Mouse (Mus musculus) forebrain, embryonic 14.5 days (tissue): Measurements from ENCODE around the gene Spon1. TPM values are rescaled to one million over a fixed set of nuclear protein-coding genes. Genes with fewer than 3 reads are reported as not detected.
A peak's percentile ranks its signal among the peaks of the same experiment; 100 is the strongest.

Source experiments
- ATAC-seq: fragments of 200-750 bp; cut with Nextera tagmentation; 2 replicates; pipeline ENCODE4 v1.8.0; 2017; ENCODE audit warnings: mild to moderate bottlenecking, moderate library complexity
- DNase-seq: peaks from one replicate; pipeline ENCODE4 v3.0.0-alpha.2; 2015; ENCODE audit warnings: low spot score
- H3K27ac ChIP-seq: fragments of 300-500 bp; sonication (generic); 2 replicates; pipeline ENCODE4 v1.5.1; 2014; ENCODE audit warnings: low read depth, mild to moderate bottlenecking, control low read depth, low read length, moderate library complexity
- H3K27me3 ChIP-seq: fragments of 300-500 bp; sonication (generic); replicated peaks from 2 replicates; pipeline ENCODE4 v1.6.1; 2014; ENCODE audit warnings: low read length, control low read depth, mixed read lengths; ENCODE audit not compliant: control insufficient read depth, insufficient read depth
- H3K36me3 ChIP-seq: fragments of 300-500 bp; sonication (generic); 2 replicates; pipeline ENCODE4 v1.6.1; 2014; ENCODE audit warnings: low read length, control low read depth; ENCODE audit not compliant: control insufficient read depth, insufficient read depth
- H3K4me1 ChIP-seq: fragments of 300-500 bp; sonication (generic); 2 replicates; pipeline ENCODE4 v1.6.1; 2014; ENCODE audit warnings: antibody characterized with exemption, low read length, control low read depth; ENCODE audit not compliant: control insufficient read depth, insufficient read depth
- H3K4me2 ChIP-seq: fragments of 300-500 bp; sonication (generic); 2 replicates; pipeline ENCODE4 v1.6.1; 2014; ENCODE audit warnings: mild to moderate bottlenecking, control low read depth, low read length
- H3K4me3 ChIP-seq: fragments of 300-500 bp; sonication (generic); 2 replicates; pipeline ENCODE4 v1.5.1; 2014; ENCODE audit warnings: low read depth, low read length, control low read depth
- H3K9ac ChIP-seq: fragments of 300-500 bp; sonication (generic); 2 replicates; pipeline ENCODE4 v1.6.1; 2014; ENCODE audit warnings: mild to moderate bottlenecking, low read length, control low read depth, moderate library complexity
- H3K9me3 ChIP-seq: fragments of 300-500 bp; sonication (generic); replicated peaks from 2 replicates; pipeline ENCODE4 v1.6.1; 2016; ENCODE audit warnings: low read length, control low read depth, mixed read lengths; ENCODE audit not compliant: control insufficient read depth
- WGBS: fragments of 180-500 bp; shearing (Covaris S2); extraction: QIAGEN DNeasy Blood & Tissue Kit; methylation state at CpG from one replicate; pipeline ENCODE4 v1.1.7; 2014; 5-methylcytosine and 5-hydroxymethylcytosine counted together
- polyA plus RNA-seq: library from polyadenylated mRNA; unstranded; fragments of >200 nt; fragmentation: Nextera tagmentation; extraction: Ambion mirVana; gene quantifications from 2 replicates; pipeline ENCODE4 v1.2.1, GENCODE M21; 2014

The Spon1 gene
- polyA plus RNA-seq, 1 experiment from 2014 or later: 10.4 TPM

DNA sequence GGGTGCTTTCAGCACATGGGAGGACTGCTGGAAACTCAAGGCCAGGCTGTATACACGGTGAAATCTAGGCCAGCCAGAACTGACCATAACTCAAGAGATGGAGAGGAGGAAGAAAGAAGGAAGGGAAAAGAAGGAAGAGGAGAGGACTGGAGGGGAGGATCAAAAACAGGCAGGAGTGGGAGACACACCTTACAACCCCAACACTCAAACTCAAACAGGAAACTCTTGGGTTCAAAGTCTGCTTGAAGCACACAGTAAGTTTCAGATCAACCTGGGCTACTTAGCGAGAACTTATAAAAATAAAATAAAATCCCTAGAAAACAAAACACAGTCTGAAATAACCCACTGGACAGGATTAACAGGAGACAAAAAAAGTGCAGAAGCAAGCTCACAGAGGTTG is 280.0 kb downstream of the Spon1 start:
- ATAC-seq (no peak), DNase-seq (no peak)
- no peak overlapping the region for H3K4me2 ChIP-seq
- no peak overlapping the region for H3K9ac ChIP-seq
- H3K36me3 ChIP-seq: no peaks in the 10 kb centered on the region
- H3K27ac ChIP-seq: no peak overlapping the region
- 86% methylated on average over 2 of the region's 2 CpGs for WGBS
- H3K9me3 ChIP-seq: no peaks in the 10 kb centered on the region
- no peak overlapping the region for H3K4me3 ChIP-seq
- no peaks in the 10 kb centered on the region for H3K27me3 ChIP-seq
- H3K4me1 ChIP-seq: no peaks in the 10 kb centered on the region; the same call in 1 of the 2 replicates

DNA sequence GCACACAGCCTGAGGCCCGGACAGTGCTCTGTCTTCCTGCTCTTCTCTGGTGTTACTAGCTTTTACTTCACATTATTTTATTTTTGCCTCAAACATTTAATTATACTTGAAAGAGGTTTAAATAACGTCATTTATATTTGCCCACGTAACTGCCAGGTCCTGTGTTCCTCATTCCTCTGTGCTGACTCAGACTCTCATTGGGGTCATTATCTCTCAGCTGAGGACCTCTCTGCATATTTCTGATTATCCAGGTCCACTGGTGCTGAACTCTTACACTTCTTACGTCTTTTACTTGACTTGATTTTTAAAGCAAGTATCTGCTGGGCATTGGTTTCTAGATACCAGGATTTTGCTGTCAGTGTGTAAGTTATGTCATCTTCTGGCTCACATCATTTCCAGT is 287.9 kb downstream of the Spon1 start:
- no peak for DNase-seq
- H3K27ac ChIP-seq: no peak overlapping the region
- no peak overlapping the region for H3K9ac ChIP-seq
- H3K4me1 ChIP-seq: no peaks in the 10 kb centered on the region
- WGBS: 79% methylated on average over 4 of the region's 4 CpGs
- H3K36me3 ChIP-seq: 0 out of 2 replicates have a peak, but pooled peaks cover 3% of the 10 kb centered on the region
- no peak for ATAC-seq
- H3K4me2 ChIP-seq: no peak overlapping the region
- H3K4me3 ChIP-seq: no peak overlapping the region
- H3K27me3 ChIP-seq: no peaks in the 10 kb centered on the region
- H3K9me3 ChIP-seq: no peaks in the 10 kb centered on the region

- no peaks in the 10 kb centered on the region for H3K27me3 ChIP-seq
- DNase-seq (no peak), ATAC-seq (peak; percentile 44; the same call in 1 of the 2 replicates)
- no peak overlapping the region for H3K4me2 ChIP-seq
- WGBS: 85% methylated on average over 16 of the region's 16 CpGs
- 0 out of 2 replicates have a peak, but pooled peaks cover 3% of the 10 kb centered on the region for H3K36me3 ChIP-seq
- no peak overlapping the region for H3K27ac ChIP-seq
- H3K4me3 ChIP-seq: no peak overlapping the region
- no peaks in the 10 kb centered on the region for H3K9me3 ChIP-seq
- H3K9ac ChIP-seq: no peak overlapping the region
- no peaks in the 10 kb centered on the region for H3K4me1 ChIP-seq
Observed at GRCm38 (mm10) chr7:114058166-114058565, 292.4 kb downstream of the Spon1 start.

- Histone ChIP-seq H3K4me1 (no peaks in the 10 kb centered on the region), H3K4me2 (no peak overlapping the region), H3K4me3 (no peak overlapping the region), H3K27me3 (no peaks in the 10 kb centered on the region), H3K9me3 (no peaks in the 10 kb centered on the region), H3K27ac (peak overlapping the region; percentile 40; the same call in 1 of the 2 replicates), H3K9ac (no peak overlapping the region), H3K36me3 (no peaks in the 10 kb centered on the region)
- peak; percentile 49 for DNase-seq
- peak; percentile 32; the same call in 1 of the 2 replicates for ATAC-seq
- 80% methylated on average over 6 of the region's 6 CpGs for WGBS
Observed at GRCm38 (mm10) chr7:114058927-114059441, 293.2 kb downstream of the Spon1 start.

DNA sequence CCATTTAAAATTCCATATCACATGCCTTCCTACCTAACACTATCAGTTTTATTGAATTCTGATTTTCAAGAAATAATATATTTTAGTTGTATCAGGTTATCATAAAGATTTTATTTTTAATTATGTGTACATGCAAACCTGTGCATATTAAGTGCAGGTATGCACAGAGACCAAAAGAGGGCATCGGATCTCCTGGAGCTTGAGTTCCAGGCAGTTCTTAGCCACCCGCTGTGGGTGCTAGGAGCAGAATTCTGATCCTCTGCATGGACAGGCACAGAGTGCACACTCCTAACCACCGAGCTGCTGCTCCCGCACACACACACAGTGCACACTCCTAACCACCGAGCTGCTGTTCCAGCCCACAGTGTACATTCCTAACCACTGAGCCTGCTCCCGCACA is 294.6 kb downstream of the Spon1 start:
- Histone ChIP-seq H3K4me3 (no peak overlapping the region), H3K4me1 (no peaks in the 10 kb centered on the region), H3K27ac (no peak overlapping the region), H3K9me3 (no peaks in the 10 kb centered on the region), H3K4me2 (no peak overlapping the region), H3K36me3 (no peaks in the 10 kb centered on the region), H3K9ac (no peak overlapping the region), H3K27me3 (no peaks in the 10 kb centered on the region)
- DNase-seq: no peak
- WGBS: 93% methylated on average over 6 of the region's 6 CpGs
- ATAC-seq: no peak

GRCm38 (mm10) chr7:114062451-114062850 is 296.7 kb downstream of the Spon1 start:
- H3K4me3 ChIP-seq: no peak overlapping the region
- ATAC-seq (no peak), DNase-seq (no peak)
- peaks cover 5% of the 10 kb centered on the region; the same call in 1 of the 2 replicates for H3K4me1 ChIP-seq
- no peaks in the 10 kb centered on the region for H3K36me3 ChIP-seq
- WGBS: 65% methylated on average over 1 of the region's 1 CpGs
- no peaks in the 10 kb centered on the region for H3K9me3 ChIP-seq
- H3K27ac ChIP-seq: no peak overlapping the region
- H3K9ac ChIP-seq: no peak overlapping the region
- H3K27me3 ChIP-seq: no peaks in the 10 kb centered on the region
- no peak overlapping the region for H3K4me2 ChIP-seq

DNA sequence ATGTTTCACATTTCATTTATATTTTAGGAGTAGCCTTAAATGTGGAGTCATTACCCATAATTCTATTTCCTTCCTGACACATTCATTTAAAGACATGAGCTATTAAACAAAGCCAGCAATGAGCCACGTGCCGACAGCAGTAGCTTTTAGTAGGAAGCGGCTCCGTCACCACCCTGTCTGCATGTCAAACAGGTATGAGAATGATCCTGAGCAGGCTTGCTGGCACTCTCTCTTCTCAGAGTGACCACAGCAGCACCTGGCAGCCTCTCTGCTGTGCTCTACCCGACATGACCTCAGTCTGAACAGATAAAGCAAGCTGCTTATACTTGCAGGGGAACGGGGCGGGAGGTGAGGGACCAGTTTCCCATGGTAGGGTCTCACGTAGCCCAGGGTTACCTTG is 297.7 kb downstream of the Spon1 start:
- ATAC-seq (no peak), DNase-seq (no peak)
- Histone ChIP-seq H3K9ac (no peak overlapping the region), H3K36me3 (no peaks in the 10 kb centered on the region), H3K27me3 (no peaks in the 10 kb centered on the region), H3K4me2 (no peak overlapping the region), H3K4me3 (no peak overlapping the region), H3K27ac (no peak overlapping the region), H3K9me3 (no peaks in the 10 kb centered on the region), H3K4me1 (peaks cover 5% of the 10 kb centered on the region; the same call in 1 of the 2 replicates)
- WGBS: 77% methylated on average over 8 of the region's 8 CpGs

DNA sequence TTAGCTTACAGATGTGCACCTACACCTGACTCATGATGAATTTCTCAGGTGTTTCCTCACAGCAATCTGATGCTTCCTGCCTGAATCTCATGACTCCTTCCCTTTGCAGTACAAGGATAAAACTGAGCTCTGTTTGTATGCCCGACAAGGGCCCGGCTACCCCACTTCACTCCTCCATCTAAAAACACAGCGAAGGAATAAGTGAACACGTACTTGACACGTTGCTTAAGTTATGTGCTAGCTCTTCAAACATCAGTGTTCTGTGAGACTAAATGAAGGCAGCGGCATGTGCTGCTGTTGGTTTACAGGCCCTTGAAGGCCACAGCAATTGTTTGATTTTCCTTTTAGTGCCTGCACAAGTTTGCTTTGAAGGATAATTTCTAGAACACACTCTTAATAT is 298.2 kb downstream of the Spon1 start:
- no peak overlapping the region for H3K27ac ChIP-seq
- H3K27me3 ChIP-seq: no peaks in the 10 kb centered on the region
- no peak overlapping the region for H3K9ac ChIP-seq
- H3K9me3 ChIP-seq: no peaks in the 10 kb centered on the region
- peaks cover 5% of the 10 kb centered on the region; the same call in 1 of the 2 replicates for H3K4me1 ChIP-seq
- no peak for DNase-seq
- 90% methylated on average over 6 of the region's 6 CpGs for WGBS
- no peak overlapping the region for H3K4me2 ChIP-seq
- no peak overlapping the region for H3K4me3 ChIP-seq
- no peak for ATAC-seq
- no peaks in the 10 kb centered on the region for H3K36me3 ChIP-seq

- Histone ChIP-seq H3K27ac (no peak overlapping the region), H3K4me2 (no peak overlapping the region), H3K4me1 (peaks cover 5% of the 10 kb centered on the region; the same call in 1 of the 2 replicates), H3K4me3 (no peak overlapping the region), H3K27me3 (no peaks in the 10 kb centered on the region), H3K36me3 (no peaks in the 10 kb centered on the region), H3K9me3 (no peaks in the 10 kb centered on the region), H3K9ac (no peak overlapping the region)
- DNase-seq (no peak), ATAC-seq (no peak)
- WGBS: 39% methylated on average over 11 of the region's 11 CpGs
Observed at GRCm38 (mm10) chr7:114065407-114066185, 299.8 kb downstream of the Spon1 start.
